Mouse (Mus musculus) C2C12 (cell line): ENCODE results near the gene Abcf3. TPM values are rescaled to one million over a fixed set of nuclear protein-coding genes. Genes with fewer than 3 reads are reported as not detected.

ENCODE experiments used
- H3K27me3 ChIP-seq: one replicate; pipeline ENCODE4 v1.6.1; 2011; ENCODE audit not compliant: control insufficient read depth, insufficient read depth, insufficient read length
- H3K36me3 ChIP-seq: one replicate; pipeline ENCODE4 v1.6.1; 2011; ENCODE audit not compliant: control insufficient read depth, insufficient read depth
- H3K4me3 ChIP-seq: one replicate; pipeline ENCODE4 v1.5.1; 2011; ENCODE audit warnings: mild to moderate bottlenecking, control low read depth; ENCODE audit not compliant: poor library complexity, insufficient read depth, severe bottlenecking
- H3K79me2 ChIP-seq: one replicate; pipeline ENCODE4 v1.6.1; 2011; ENCODE audit not compliant: control insufficient read depth, insufficient read depth
- H3K79me3 ChIP-seq: one replicate; pipeline ENCODE4 v1.6.1; 2011; ENCODE audit warnings: low read depth, control low read depth
- H3ac ChIP-seq: one replicate; pipeline ENCODE3; 2011; ENCODE audit warnings: low read depth; ENCODE audit not compliant: control insufficient read depth, insufficient read length
- CEBPB ChIP-seq: IDR thresholded peaks from one replicate; pipeline ENCODE4 v1.6.1; 2011; ENCODE audit warnings: low read depth, mild to moderate bottlenecking, control low read depth, moderate library complexity
- CTCF ChIP-seq: IDR thresholded peaks from one replicate; pipeline ENCODE4 v1.5.1; 2011; ENCODE audit not compliant: control insufficient read depth, insufficient read depth, insufficient read length
- FOSL1 ChIP-seq: IDR thresholded peaks from one replicate; pipeline ENCODE4 v1.8.0; 2011; ENCODE audit warnings: mild to moderate bottlenecking, low read length; ENCODE audit not compliant: poor library complexity, insufficient read depth, severe bottlenecking
- MAX ChIP-seq: IDR thresholded peaks from one replicate; pipeline ENCODE4 v1.6.1; 2011; ENCODE audit warnings: mild to moderate bottlenecking, control low read depth
- MYOD1 ChIP-seq: IDR thresholded peaks from one replicate; pipeline ENCODE4 v1.6.1; 2011; ENCODE audit warnings: low read depth; ENCODE audit not compliant: control insufficient read depth, insufficient read length
- MYOG ChIP-seq: IDR thresholded peaks from one replicate; pipeline ENCODE4 v1.6.1; 2011; ENCODE audit not compliant: control insufficient read depth, insufficient read length; ENCODE audit errors: extremely low read depth
- USF1 ChIP-seq: IDR thresholded peaks from one replicate; pipeline ENCODE4 v1.6.1; 2011; ENCODE audit warnings: low read depth, mild to moderate bottlenecking, control low read depth, moderate library complexity
- polyA plus RNA-seq: library from polyadenylated mRNA; unstranded; fragments of >200 nt; fragmentation: generic; extraction: Trizol; gene quantifications from one replicate; pipeline ENCODE4 v1.2.1, GENCODE M21; 2012; ENCODE audit warnings: missing spikeins

Gene Abcf3
- polyA plus RNA-seq, 1 experiment: 37.1 TPM

DNA sequence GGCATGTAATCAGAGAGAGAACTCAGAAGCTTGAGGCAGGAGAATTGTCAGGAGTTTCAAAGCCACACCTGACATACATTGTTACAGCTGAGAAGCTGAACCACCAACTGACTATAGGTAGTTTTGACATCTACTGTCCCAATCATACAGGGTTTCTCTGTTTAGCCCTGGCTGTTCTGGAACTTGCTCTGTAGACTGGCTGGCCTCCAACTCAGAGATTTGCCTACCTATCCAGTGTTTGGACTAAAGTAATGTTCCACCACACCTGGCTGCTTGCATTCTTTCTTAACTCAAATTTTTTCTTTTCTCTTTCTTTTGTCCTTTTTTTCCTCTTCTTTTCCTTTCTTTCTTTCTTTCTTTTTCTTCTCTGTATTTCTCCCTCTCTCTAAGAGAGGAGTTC, 32.3 kb upstream of the Abcf3 start:
- H3K79me2 ChIP-seq: peaks cover 42% of the 10 kb centered on the region
- H3K27me3 ChIP-seq: no peaks in the 10 kb centered on the region
- TF ChIP-seq CTCF: no peak
- no peak for TF ChIP-seq FOSL1
- TF ChIP-seq CEBPB: no peak
- TF ChIP-seq MAX: no peak
- no peak for TF ChIP-seq MYOG
- no peak overlapping the region for H3K4me3 ChIP-seq
- no peak overlapping the region for H3ac ChIP-seq
- H3K79me3 ChIP-seq: peaks cover 23% of the 10 kb centered on the region
- peaks cover 21% of the 10 kb centered on the region for H3K36me3 ChIP-seq

DNA sequence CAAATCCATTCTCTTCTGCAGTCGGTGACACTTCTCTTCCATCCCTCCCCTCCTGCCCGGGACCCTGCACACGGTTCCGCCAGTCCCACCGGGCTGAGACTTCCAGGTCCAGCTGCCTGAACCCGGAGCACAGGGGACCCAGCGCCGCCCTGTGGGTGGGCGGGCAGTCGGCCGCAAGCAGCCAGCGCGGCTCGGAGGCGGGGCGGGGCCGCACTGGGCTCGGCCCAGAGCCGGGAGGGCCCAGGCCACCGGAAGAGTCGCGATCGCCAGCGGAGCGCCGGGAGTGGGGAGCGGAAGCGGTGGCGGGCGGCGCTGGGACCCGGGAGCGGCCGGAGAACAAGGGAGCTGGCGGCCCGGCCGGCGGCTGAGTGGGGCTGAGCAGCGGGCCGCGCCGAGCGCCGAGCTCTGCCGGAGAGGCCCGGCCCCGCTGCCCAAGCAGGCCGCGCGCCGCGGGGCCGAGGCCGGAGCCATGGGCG, 31.6 kb upstream of the Abcf3 start, which contains the start of gene Dvl3:
Dvl3 (plus strand) TSS at position 257 of the 476 bp plus-strand sequence.
- Histone ChIP-seq H3K27me3 (no peaks in the 10 kb centered on the region), H3K79me3 (peaks cover 23% of the 10 kb centered on the region), H3K79me2 (peaks cover 49% of the 10 kb centered on the region), H3K36me3 (peaks cover 14% of the 10 kb centered on the region), H3K4me3 (peak within 1 kb of the TSS; percentile 76), H3ac (peak within 1 kb of the TSS; percentile 79)
- peak; percentile 23 for TF ChIP-seq CTCF
- no peak for TF ChIP-seq CEBPB

DNA sequence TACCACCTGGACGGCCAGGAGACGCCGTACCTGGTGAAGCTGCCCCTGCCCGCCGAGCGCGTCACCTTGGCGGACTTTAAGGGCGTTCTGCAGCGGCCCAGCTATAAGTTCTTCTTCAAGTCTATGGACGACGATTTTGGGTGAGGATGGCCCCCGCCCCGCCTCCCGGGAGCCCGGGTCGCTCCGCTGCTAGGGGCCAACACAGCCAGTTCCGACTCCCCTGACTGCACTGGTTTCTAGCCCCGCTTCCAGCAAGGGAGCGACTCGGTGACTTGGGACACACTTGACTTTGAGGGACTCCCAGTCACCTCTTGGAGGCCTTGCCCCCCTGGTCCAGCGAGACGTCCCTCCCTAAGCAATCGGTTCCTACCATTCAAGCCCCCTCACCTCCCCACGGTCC, 31.2 kb upstream of the Abcf3 start:
- Histone ChIP-seq H3K4me3 (peak overlapping the region; percentile 76), H3K27me3 (no peaks in the 10 kb centered on the region), H3ac (peak overlapping the region; percentile 69), H3K36me3 (peaks cover 10% of the 10 kb centered on the region), H3K79me3 (peaks cover 23% of the 10 kb centered on the region), H3K79me2 (peaks cover 49% of the 10 kb centered on the region)
- TF ChIP-seq MYOD1 (no peak), USF1 (no peak), CEBPB (no peak), FOSL1 (no peak), MYOG (no peak), MAX (no peak), CTCF (no peak)

DNA sequence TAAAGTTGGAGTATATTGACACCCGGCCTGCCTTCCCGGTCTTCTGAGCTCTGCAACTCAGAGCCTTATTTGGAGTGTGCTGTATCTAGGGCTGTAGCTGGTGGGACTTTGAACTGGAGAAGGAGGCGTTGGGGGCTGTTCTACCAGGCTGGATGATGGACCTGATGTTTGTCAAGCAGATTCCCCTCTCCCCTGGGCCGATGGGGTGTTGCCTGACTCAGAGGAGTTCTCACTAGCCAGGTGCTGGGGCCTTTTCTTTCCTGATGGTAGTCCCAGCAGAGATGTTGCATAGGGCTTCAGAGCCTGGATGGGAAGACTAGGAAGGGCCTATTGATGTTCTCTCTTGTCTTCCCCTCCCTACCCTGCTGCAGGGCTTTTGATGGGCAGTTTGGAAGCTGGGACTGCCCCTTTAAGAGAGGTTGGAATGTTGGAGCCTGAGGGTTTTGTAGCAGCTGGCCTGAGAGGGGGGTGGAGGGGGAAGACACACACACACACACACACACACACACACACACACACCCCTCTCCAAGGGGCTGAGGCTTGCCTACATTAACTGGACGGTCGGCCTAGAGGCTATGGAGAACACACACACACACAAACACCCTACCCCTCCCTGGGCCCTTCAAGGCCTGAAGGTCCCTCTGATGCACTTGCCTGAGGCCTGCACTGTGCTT, 30.5 kb upstream of the Abcf3 start:
- Histone ChIP-seq H3K79me2 (peaks cover 49% of the 10 kb centered on the region), H3K36me3 (peaks cover 4% of the 10 kb centered on the region), H3K4me3 (peak overlapping the region; percentile 76), H3K27me3 (no peaks in the 10 kb centered on the region), H3K79me3 (peaks cover 23% of the 10 kb centered on the region), H3ac (peak overlapping the region; percentile 69)
- TF ChIP-seq CEBPB (no peak), MYOD1 (no peak), CTCF (no peak), MAX (no peak), FOSL1 (no peak), USF1 (no peak), MYOG (no peak)

DNA sequence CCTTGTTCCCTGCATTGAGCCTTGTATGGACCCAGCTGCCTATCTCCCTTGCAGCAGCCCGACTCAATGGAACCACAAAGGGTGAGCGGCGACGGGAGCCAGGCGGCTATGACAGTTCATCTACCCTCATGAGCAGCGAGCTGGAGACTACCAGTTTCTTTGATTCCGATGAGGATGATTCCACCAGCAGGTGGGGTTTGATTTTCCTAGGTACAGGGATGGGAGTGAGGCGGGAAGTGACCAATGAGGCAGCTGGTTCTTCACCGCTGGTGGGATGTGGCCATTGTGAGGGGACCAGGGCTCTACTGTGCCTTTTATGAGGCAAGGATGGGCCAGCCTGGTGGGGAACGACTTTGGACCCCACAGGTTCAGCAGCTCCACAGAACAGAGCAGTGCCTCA, 24.5 kb upstream of the Abcf3 start:
- Histone ChIP-seq H3K36me3 (peaks cover 50% of the 10 kb centered on the region), H3K27me3 (no peaks in the 10 kb centered on the region), H3ac (no peak overlapping the region), H3K4me3 (no peak overlapping the region), H3K79me3 (peaks cover 7% of the 10 kb centered on the region), H3K79me2 (peaks cover 28% of the 10 kb centered on the region)
- TF ChIP-seq CEBPB: no peak
- TF ChIP-seq MYOG: no peak
- no peak for TF ChIP-seq CTCF
- no peak for TF ChIP-seq MYOD1

DNA sequence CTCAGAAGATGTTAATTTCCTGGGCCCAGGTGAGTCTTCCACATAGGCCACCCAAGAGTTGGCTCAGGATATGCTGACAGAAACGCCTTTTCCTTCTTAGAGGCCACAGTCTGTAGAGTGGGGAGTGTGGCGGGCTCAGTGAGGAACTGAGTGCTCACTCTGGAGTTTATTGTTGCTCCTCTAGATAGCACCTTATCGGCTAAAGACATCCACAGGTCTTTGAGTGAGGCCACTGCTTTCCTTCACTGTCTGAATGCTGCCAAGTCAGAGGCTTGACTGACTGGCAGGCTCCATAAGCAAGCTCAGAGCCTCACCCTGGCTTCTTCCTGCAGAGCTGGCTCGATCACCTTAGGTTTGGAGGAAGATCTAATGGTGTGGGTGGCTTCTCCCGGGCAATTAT, 19.6 kb upstream of the Abcf3 start:
- Histone ChIP-seq H3K27me3 (no peaks in the 10 kb centered on the region), H3K79me3 (no peaks in the 10 kb centered on the region), H3K4me3 (no peak overlapping the region), H3ac (no peak overlapping the region), H3K36me3 (peaks cover 81% of the 10 kb centered on the region), H3K79me2 (no peaks in the 10 kb centered on the region)
- no peak for TF ChIP-seq USF1
- no peak for TF ChIP-seq MYOG
- TF ChIP-seq CEBPB: no peak
- TF ChIP-seq MAX: no peak
- TF ChIP-seq MYOD1: no peak
- TF ChIP-seq FOSL1: no peak
- no peak for TF ChIP-seq CTCF
